Mouse (Mus musculus) midbrain, embryonic 13.5 days (tissue): ENCODE data around the gene Vrtn. TPM values are rescaled to one million over a fixed set of nuclear protein-coding genes. Genes with fewer than 3 reads are reported as not detected.

Source experiments
- ATAC-seq: fragments of 200-750 bp; cut with Nextera tagmentation; 2 replicates; pipeline ENCODE4 v1.8.0; 2017; ENCODE audit warnings: mild to moderate bottlenecking, moderate TSS enrichment, moderate library complexity
- H3K27ac ChIP-seq: fragments of 300-500 bp; sonication (generic); 2 replicates; pipeline ENCODE4 v1.5.1; 2015; ENCODE audit warnings: inconsistent platforms, mild to moderate bottlenecking, moderate library complexity
- H3K27me3 ChIP-seq: fragments of 300-500 bp; sonication (generic); 2 replicates; pipeline ENCODE4 v1.6.1; 2015; ENCODE audit warnings: mild to moderate bottlenecking, inconsistent platforms
- H3K36me3 ChIP-seq: fragments of 300-500 bp; sonication (generic); 2 replicates; pipeline ENCODE4 v1.6.1; 2015; ENCODE audit warnings: mild to moderate bottlenecking, inconsistent platforms
- H3K4me1 ChIP-seq: fragments of 300-500 bp; sonication (generic); replicated peaks from 2 replicates; pipeline ENCODE4 v1.6.1; 2015; ENCODE audit warnings: inconsistent platforms
- H3K4me2 ChIP-seq: fragments of 300-500 bp; sonication (generic); replicated peaks from 2 replicates; pipeline ENCODE4 v1.6.1; 2015; ENCODE audit warnings: moderate library complexity, mild to moderate bottlenecking, inconsistent platforms
- H3K4me3 ChIP-seq: fragments of 300-500 bp; sonication (generic); replicated peaks from 2 replicates; pipeline ENCODE4 v1.5.1; 2015; ENCODE audit warnings: mild to moderate bottlenecking, inconsistent platforms
- H3K9ac ChIP-seq: fragments of 300-500 bp; sonication (generic); replicated peaks from 2 replicates; pipeline ENCODE4 v1.6.1; 2015; ENCODE audit warnings: mild to moderate bottlenecking, inconsistent platforms
- H3K9me3 ChIP-seq: fragments of 300-500 bp; sonication (generic); 2 replicates; pipeline ENCODE4 v1.6.1; 2016; ENCODE audit warnings: mild to moderate bottlenecking, inconsistent platforms
- WGBS: fragments of 180-500 bp; shearing (Covaris S2); methylation state at CpG from one replicate; pipeline ENCODE4 v1.1.7; 2015; 5-methylcytosine and 5-hydroxymethylcytosine counted together
- polyA plus RNA-seq: library from polyadenylated mRNA; unstranded; fragments of >200 nt; fragmentation: Nextera tagmentation; extraction: Ambion mirVana; gene quantifications from 2 replicates; pipeline ENCODE4 v1.2.1, GENCODE M21; 2015

Gene Vrtn
- polyA plus RNA-seq, 1 experiment from 2014 or later: not detected

- 3% methylated on average over 9 of the region's 9 CpGs for WGBS
- 0 out of 2 replicates have a peak, but pooled peaks have one; percentile 53 for ATAC-seq
- Histone ChIP-seq H3K27me3 (no peaks in the 10 kb centered on the region; the same call in 1 of the 2 replicates), H3K4me3 (no peak overlapping the region), H3K36me3 (no peaks in the 10 kb centered on the region), H3K27ac (no peak overlapping the region), H3K4me1 (peaks cover 10% of the 10 kb centered on the region), H3K9me3 (no peaks in the 10 kb centered on the region), H3K4me2 (peak overlapping the region; percentile 40), H3K9ac (peak overlapping the region; percentile 39; the same call in 1 of the 2 replicates)
Measured at GRCm38 (mm10) chr12:84625116-84625515, 15.7 kb upstream of the Vrtn start.

- WGBS: 75% methylated on average over 3 of the region's 3 CpGs
- H3K4me3 ChIP-seq: no peak overlapping the region
Measured at GRCm38 (mm10) chr12:84631867-84632266, 9.0 kb upstream of the Vrtn start.

GRCm38 (mm10) chr12:84640253-84640652 is 566 bp upstream of the Vrtn start:
- H3K4me3 ChIP-seq: no peak overlapping the region
- no peaks in the 10 kb centered on the region for H3K36me3 ChIP-seq
- no peak overlapping the region for H3K4me2 ChIP-seq
- no peak overlapping the region for H3K9ac ChIP-seq
- no peaks in the 10 kb centered on the region for H3K9me3 ChIP-seq
- no peak overlapping the region for H3K27ac ChIP-seq
- peaks cover 50% of the 10 kb centered on the region for H3K27me3 ChIP-seq
- 8% methylated on average over 6 of the region's 6 CpGs for WGBS
- ATAC-seq: no peak
- H3K4me1 ChIP-seq: no peaks in the 10 kb centered on the region

More at GRCm38 (mm10) chr12:84631867-84632266, 9.0 kb upstream of the Vrtn start:
- H3K4me2 ChIP-seq: no peak overlapping the region
- no peak overlapping the region for H3K27ac ChIP-seq
- no peaks in the 10 kb centered on the region for H3K9me3 ChIP-seq
- H3K27me3 ChIP-seq: no peaks in the 10 kb centered on the region
- no peaks in the 10 kb centered on the region for H3K36me3 ChIP-seq
- H3K9ac ChIP-seq: no peak overlapping the region
- ATAC-seq: no peak
- no peaks in the 10 kb centered on the region for H3K4me1 ChIP-seq

GRCm38 (mm10) chr12:84650234-84650633 is 9.4 kb downstream of the Vrtn start:
- peaks cover 21% of the 10 kb centered on the region for H3K27me3 ChIP-seq
- H3K36me3 ChIP-seq: no peaks in the 10 kb centered on the region
- no peaks in the 10 kb centered on the region for H3K9me3 ChIP-seq
- 91% methylated on average over 13 of the region's 13 CpGs for WGBS
- H3K4me1 ChIP-seq: no peaks in the 10 kb centered on the region
- no peak overlapping the region for H3K27ac ChIP-seq
- no peak overlapping the region for H3K4me2 ChIP-seq
- no peak overlapping the region for H3K9ac ChIP-seq
- no peak overlapping the region for H3K4me3 ChIP-seq
- no peak for ATAC-seq

- Histone ChIP-seq H3K4me1 (no peaks in the 10 kb centered on the region), H3K27ac (no peak overlapping the region), H3K9me3 (no peaks in the 10 kb centered on the region), H3K4me3 (no peak overlapping the region), H3K4me2 (no peak overlapping the region), H3K27me3 (peaks cover 17% of the 10 kb centered on the region), H3K36me3 (no peaks in the 10 kb centered on the region), H3K9ac (no peak overlapping the region)
- 13% methylated on average over 3 of the region's 3 CpGs for WGBS
- ATAC-seq: peak; percentile 56; the same call in 1 of the 2 replicates
Measured at GRCm38 (mm10) chr12:84653912-84654311, 13.1 kb downstream of the Vrtn start.

GRCm38 (mm10) chr12:84670555-84670954 is 29.7 kb downstream of the Vrtn start:
- H3K4me3 ChIP-seq: no peak overlapping the region
- no peaks in the 10 kb centered on the region for H3K36me3 ChIP-seq
- H3K4me1 ChIP-seq: peaks cover 12% of the 10 kb centered on the region
- H3K9me3 ChIP-seq: no peaks in the 10 kb centered on the region
- no peak overlapping the region for H3K9ac ChIP-seq
- WGBS: 95% methylated on average over 3 of the region's 3 CpGs
- no peak overlapping the region for H3K4me2 ChIP-seq
- H3K27ac ChIP-seq: no peak overlapping the region
- ATAC-seq: no peak
- H3K27me3 ChIP-seq: 0 out of 2 replicates have a peak, but pooled peaks cover 3% of the 10 kb centered on the region

- peaks cover 16% of the 10 kb centered on the region for H3K4me1 ChIP-seq
- 26% methylated on average over 10 of the region's 10 CpGs for WGBS
- no peak overlapping the region for H3K9ac ChIP-seq
- H3K9me3 ChIP-seq: no peaks in the 10 kb centered on the region
- H3K27me3 ChIP-seq: 0 out of 2 replicates have a peak, but pooled peaks cover 3% of the 10 kb centered on the region
- H3K4me3 ChIP-seq: no peak overlapping the region
- H3K4me2 ChIP-seq: no peak overlapping the region
- ATAC-seq: no peak
- no peaks in the 10 kb centered on the region for H3K36me3 ChIP-seq
- no peak overlapping the region for H3K27ac ChIP-seq
Measured at GRCm38 (mm10) chr12:84671646-84672045, 30.8 kb downstream of the Vrtn start.

- H3K9me3 ChIP-seq: no peaks in the 10 kb centered on the region
- no peak overlapping the region for H3K4me3 ChIP-seq
- peak overlapping the region; percentile 27 for H3K27ac ChIP-seq
- no peak overlapping the region for H3K9ac ChIP-seq
- peak; percentile 73 for ATAC-seq
- no peaks in the 10 kb centered on the region for H3K36me3 ChIP-seq
- H3K27me3 ChIP-seq: 0 out of 2 replicates have a peak, but pooled peaks cover 3% of the 10 kb centered on the region
- peaks cover 16% of the 10 kb centered on the region for H3K4me1 ChIP-seq
- 48% methylated on average over 14 of the region's 14 CpGs for whole genome bisulfite sequencing
- H3K4me2 ChIP-seq: no peak overlapping the region
Measured at GRCm38 (mm10) chr12:84674666-84675526, 34.1 kb downstream of the Vrtn start.

GRCm38 (mm10) chr12:84676011-84676410 is 35.2 kb downstream of the Vrtn start:
- Histone ChIP-seq H3K9me3 (no peaks in the 10 kb centered on the region), H3K4me2 (no peak overlapping the region), H3K4me3 (no peak overlapping the region), H3K27ac (peak overlapping the region; percentile 27; the same call in 1 of the 2 replicates), H3K4me1 (peaks cover 16% of the 10 kb centered on the region), H3K9ac (no peak overlapping the region), H3K27me3 (0 out of 2 replicates have a peak, but pooled peaks cover 6% of the 10 kb centered on the region), H3K36me3 (no peaks in the 10 kb centered on the region)
- WGBS: 77% methylated on average over 3 of the region's 3 CpGs
- no peak for ATAC-seq

- 0 out of 2 replicates have a peak, but pooled peaks cover 7% of the 10 kb centered on the region for H3K4me1 ChIP-seq
- no peaks in the 10 kb centered on the region for H3K36me3 ChIP-seq
- H3K9ac ChIP-seq: no peak overlapping the region
- H3K4me3 ChIP-seq: no peak overlapping the region
- no peak overlapping the region for H3K27ac ChIP-seq
- 0 out of 2 replicates have a peak, but pooled peaks cover 9% of the 10 kb centered on the region for H3K27me3 ChIP-seq
- 77% methylated on average over 7 of the region's 7 CpGs for WGBS
- ATAC-seq: no peak
- no peak overlapping the region for H3K4me2 ChIP-seq
- no peaks in the 10 kb centered on the region for H3K9me3 ChIP-seq
Measured at GRCm38 (mm10) chr12:84684569-84684968, 43.8 kb downstream of the Vrtn start.

- no peak for ATAC-seq
- Histone ChIP-seq H3K4me3 (no peak overlapping the region), H3K27me3 (0 out of 2 replicates have a peak, but pooled peaks cover 5% of the 10 kb centered on the region), H3K27ac (no peak overlapping the region), H3K4me2 (no peak overlapping the region), H3K4me1 (0 out of 2 replicates have a peak, but pooled peaks cover 7% of the 10 kb centered on the region), H3K36me3 (no peaks in the 10 kb centered on the region), H3K9me3 (no peaks in the 10 kb centered on the region), H3K9ac (no peak overlapping the region)
- 9% methylated on average over 4 of the region's 4 CpGs for WGBS
Measured at GRCm38 (mm10) chr12:84686176-84686575, 45.4 kb downstream of the Vrtn start.

GRCm38 (mm10) chr12:84687531-84687930 is 46.7 kb downstream of the Vrtn start:
- 84% methylated on average over 4 of the region's 4 CpGs for WGBS
- H3K9ac ChIP-seq: no peak overlapping the region
- H3K27me3 ChIP-seq: 0 out of 2 replicates have a peak, but pooled peaks cover 5% of the 10 kb centered on the region
- H3K36me3 ChIP-seq: no peaks in the 10 kb centered on the region
- H3K9me3 ChIP-seq: no peaks in the 10 kb centered on the region
- H3K4me3 ChIP-seq: no peak overlapping the region
- H3K4me2 ChIP-seq: no peak overlapping the region
- no peak for ATAC-seq
- no peak overlapping the region for H3K27ac ChIP-seq
- 0 out of 2 replicates have a peak, but pooled peaks cover 7% of the 10 kb centered on the region for H3K4me1 ChIP-seq
